Mouse (Mus musculus): ENCODE measurements around the gene Phyhd1.

DNA sequence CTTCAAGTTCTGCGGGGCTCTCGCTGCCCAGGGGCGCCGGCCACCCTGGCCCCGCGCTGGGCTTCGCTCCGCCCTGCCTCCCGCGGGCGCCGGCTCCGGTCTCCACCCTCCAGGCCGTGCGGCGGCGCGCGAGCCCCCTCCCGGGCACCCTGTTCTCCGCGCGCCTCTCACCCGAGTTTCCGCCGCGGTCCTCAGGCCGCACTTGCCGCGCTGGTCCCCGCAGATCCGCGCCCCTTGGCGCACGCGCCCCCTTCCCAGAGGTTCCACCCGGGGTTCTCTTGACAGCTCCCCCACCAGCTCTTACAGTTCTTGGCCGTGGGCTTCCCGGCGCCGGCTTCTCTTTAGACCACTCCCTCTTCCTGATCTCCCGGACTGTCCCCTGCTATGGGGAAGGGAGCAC lies 28.1 kb upstream of the Phyhd1 start:
- TF ChIP-seq CTCF (IDR thresholded peaks at IDR 0.05; ENCODE audit: low read depth, low read length) (no peak), EP300 (IDR thresholded peaks at IDR 0.05; ENCODE audit: insufficient read depth, low read depth, low read length) (no peak)

Measured in ES-Bruce4 (cell line).